Mouse (Mus musculus) forebrain, embryonic 11.5 days (tissue): ENCODE data around the gene Gm5431. TPM values are rescaled to one million over a fixed set of nuclear protein-coding genes. Genes with fewer than 3 reads are reported as not detected.
"Not testable (repeated sequence)": the region's sequence is repeated elsewhere in the genome, so short reads cannot be mapped to it uniquely, and the experiment has no call there.

Source experiments
- ATAC-seq: fragments of 200-750 bp; cut with Nextera tagmentation; replicated peaks from 2 replicates; pipeline ENCODE4 v1.8.0; 2017; ENCODE audit warnings: moderate TSS enrichment; ENCODE audit not compliant: low FRiP score
- DNase-seq: peaks from one replicate; pipeline ENCODE4 v3.0.0-alpha.2; 2017; ENCODE audit warnings: low spot score
- H3K27ac ChIP-seq: fragments of 300-500 bp; sonication (generic); 2 replicates; pipeline ENCODE4 v1.5.1; 2014; ENCODE audit warnings: low read depth, low read length
- H3K27me3 ChIP-seq: fragments of 300-500 bp; sonication (generic); 2 replicates; pipeline ENCODE4 v1.6.1; 2014; ENCODE audit warnings: mild to moderate bottlenecking, low read length, mixed read lengths; ENCODE audit not compliant: control insufficient read depth, insufficient read depth
- H3K36me3 ChIP-seq: fragments of 300-500 bp; sonication (generic); 2 replicates; pipeline ENCODE4 v1.6.1; 2014; ENCODE audit warnings: mild to moderate bottlenecking, low read length, moderate library complexity, mixed read lengths; ENCODE audit not compliant: control insufficient read depth, insufficient read depth
- H3K4me1 ChIP-seq: fragments of 300-500 bp; sonication (generic); replicated peaks from 2 replicates; pipeline ENCODE4 v1.6.1; 2014; ENCODE audit warnings: low read length, mixed read lengths; ENCODE audit not compliant: control insufficient read depth, insufficient read depth
- H3K4me2 ChIP-seq: fragments of 300-500 bp; sonication (generic); 2 replicates; pipeline ENCODE4 v1.6.1; 2014; ENCODE audit warnings: low read depth, mild to moderate bottlenecking, low read length, moderate library complexity, mixed read lengths; ENCODE audit not compliant: severe bottlenecking
- H3K4me3 ChIP-seq: fragments of 300-500 bp; sonication (generic); 2 replicates; pipeline ENCODE4 v1.5.1; 2014; ENCODE audit warnings: low read depth, low read length
- H3K9ac ChIP-seq: fragments of 300-500 bp; sonication (generic); 2 replicates; pipeline ENCODE4 v1.6.1; 2014; ENCODE audit warnings: low read length
- H3K9me3 ChIP-seq: fragments of 300-500 bp; sonication (generic); 2 replicates; pipeline ENCODE4 v1.6.1; 2016; ENCODE audit warnings: low read length, mixed read lengths; ENCODE audit not compliant: control insufficient read depth
- WGBS: fragments of 180-500 bp; shearing (Covaris S2); extraction: QIAGEN DNeasy Blood & Tissue Kit; methylation state at CpG from one replicate; pipeline ENCODE4 v1.1.7; 2014; 5-methylcytosine and 5-hydroxymethylcytosine counted together
- polyA plus RNA-seq: library from polyadenylated mRNA; unstranded; fragments of >200 nt; fragmentation: Nextera tagmentation; extraction: Ambion mirVana; gene quantifications from 2 replicates; pipeline ENCODE4 v1.2.1, GENCODE M21; 2014

Gm5431 gene
- polyA plus RNA-seq, result 0.24 TPM in 1 of 2 replicates, not detected in the other

DNA sequence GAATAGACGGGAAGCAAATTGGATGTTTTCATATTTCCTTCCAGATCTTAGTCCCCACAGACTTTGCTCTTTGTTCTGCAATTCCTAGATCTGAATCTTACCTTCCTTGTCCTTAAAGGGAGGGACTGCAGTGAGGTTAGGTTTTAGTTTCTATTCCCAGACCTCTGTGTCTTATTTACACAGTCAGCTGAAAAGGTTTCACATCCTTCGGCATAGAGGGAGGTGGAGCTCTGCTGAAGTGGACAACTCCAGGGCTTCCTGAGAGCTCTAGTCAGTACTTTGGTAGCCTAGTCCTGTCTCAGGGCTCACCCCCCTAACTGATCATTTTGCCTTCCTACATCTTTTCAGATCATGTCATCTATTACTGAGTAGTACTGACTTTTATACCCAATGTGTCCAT is at the start of gene Gm5431:
Gene Gm5431 (minus strand): TSS at position 194 of the 400 bp plus-strand sequence.
- no peak within 1 kb of the TSS for H3K4me3 ChIP-seq
- no peaks in the 10 kb centered on the region for H3K4me1 ChIP-seq
- ATAC-seq (no peak), DNase-seq (no peak)
- no peak within 1 kb of the TSS for H3K9ac ChIP-seq
- no peaks in the 10 kb centered on the region for H3K9me3 ChIP-seq
- no peak within 1 kb of the TSS for H3K27ac ChIP-seq
- WGBS, result 72% methylated on average over 2 of the region's 2 CpGs
- H3K36me3 ChIP-seq, result no peaks in the 10 kb centered on the region
- H3K4me2 ChIP-seq, result no peak within 1 kb of the TSS
- no peaks in the 10 kb centered on the region for H3K27me3 ChIP-seq

DNA sequence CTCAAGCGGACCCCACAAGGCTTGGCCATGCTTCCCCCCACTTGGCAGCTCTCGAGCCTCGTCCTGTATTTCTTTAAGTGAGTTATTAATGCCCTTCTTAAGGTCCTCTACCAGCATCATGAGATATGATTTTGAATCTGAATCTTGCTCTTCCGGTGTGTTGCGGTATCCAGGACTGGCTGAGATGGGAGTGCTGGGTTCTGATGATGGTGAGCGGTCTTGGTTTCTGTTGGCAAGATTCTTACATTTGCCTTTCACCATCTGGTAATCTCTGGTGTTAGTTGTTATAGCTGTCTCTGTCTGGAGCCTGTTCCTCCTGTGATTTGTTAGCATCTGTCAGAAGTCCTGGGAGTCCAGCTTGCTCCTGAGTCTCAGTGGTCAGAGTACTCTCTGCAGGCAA is 44.1 kb upstream of the Gm5431 start, which contains the start of gene Psme2b:
Gene Psme2b (minus strand): TSS at position 101 of the 400 bp plus-strand sequence.
- not testable (repeated sequence) for H3K9ac ChIP-seq, H3K4me3 ChIP-seq, H3K4me2 ChIP-seq, H3K4me1 ChIP-seq, H3K27me3 ChIP-seq, H3K9me3 ChIP-seq, H3K36me3 ChIP-seq, ATAC-seq, DNase-seq, H3K27ac ChIP-seq
- WGBS, result 94% methylated on average over 6 of the region's 6 CpGs

DNA sequence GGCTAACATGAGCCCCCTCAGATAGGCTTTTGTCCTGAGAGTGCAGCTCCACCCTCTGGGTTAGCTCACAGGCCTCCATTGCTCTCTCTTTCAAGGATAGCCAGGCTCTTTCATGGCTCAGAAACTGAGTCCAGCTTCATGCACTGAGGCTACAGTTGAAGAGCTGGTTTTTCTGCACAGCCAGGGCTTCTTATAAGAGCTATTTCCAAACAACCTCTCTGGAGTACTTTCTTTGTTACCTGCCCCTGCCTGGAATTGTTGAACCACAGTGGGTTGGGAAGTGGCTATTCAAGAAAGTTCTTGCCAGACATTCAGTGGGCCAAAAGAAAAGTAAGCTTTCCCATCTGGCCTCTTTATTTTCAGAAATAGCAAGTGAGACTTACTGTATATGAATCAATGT is 37.3 kb upstream of the Gm5431 start:
- not testable (repeated sequence) for H3K27me3 ChIP-seq, H3K36me3 ChIP-seq, DNase-seq, H3K9ac ChIP-seq, H3K9me3 ChIP-seq, H3K4me1 ChIP-seq, H3K4me3 ChIP-seq, H3K27ac ChIP-seq, H3K4me2 ChIP-seq, ATAC-seq

DNA sequence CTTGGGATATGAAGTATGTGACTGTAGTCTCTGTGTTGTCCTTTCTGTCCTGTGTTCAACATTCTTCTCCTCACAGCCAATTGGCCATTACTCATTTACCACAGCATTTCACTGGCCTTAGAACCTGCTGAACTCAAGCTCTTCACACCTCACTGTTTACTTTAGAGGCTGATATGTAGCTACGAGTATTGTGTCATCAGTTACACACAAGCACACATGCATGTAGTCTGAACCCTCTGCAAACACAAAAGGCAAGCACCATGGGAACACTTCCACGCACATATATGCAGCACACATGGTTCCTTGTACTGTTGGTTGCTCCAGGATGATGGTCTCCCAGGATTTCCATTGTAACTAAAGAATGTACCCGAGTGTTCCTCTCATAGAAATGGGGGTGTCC is 33.3 kb upstream of the Gm5431 start:
- not testable (repeated sequence) for ATAC-seq

DNA sequence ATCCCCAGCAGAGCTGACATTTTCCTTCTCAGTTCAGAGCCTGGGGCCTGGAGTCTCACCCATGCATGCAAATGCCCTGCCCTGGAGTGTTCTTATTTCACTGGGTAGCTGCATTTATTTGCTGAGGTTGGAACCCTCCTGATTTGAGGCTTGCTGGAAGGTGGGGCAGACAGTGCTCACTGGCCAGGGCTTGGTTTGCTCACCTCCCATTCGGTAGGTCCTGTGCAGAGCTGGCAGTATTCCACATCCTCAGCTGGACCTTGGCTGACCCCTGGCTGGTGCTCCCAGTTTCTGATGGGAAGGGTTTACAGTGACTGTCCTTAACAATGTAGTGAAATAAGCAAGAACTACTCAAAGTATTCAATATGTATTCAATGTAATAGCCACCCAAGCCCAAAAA is 31.9 kb upstream of the Gm5431 start:
- not testable (repeated sequence) for H3K4me2 ChIP-seq, H3K9ac ChIP-seq, ATAC-seq, H3K4me1 ChIP-seq, H3K4me3 ChIP-seq, H3K36me3 ChIP-seq, H3K27ac ChIP-seq, H3K9me3 ChIP-seq, DNase-seq, H3K27me3 ChIP-seq
- 86% methylated on average over 1 of the region's 1 CpGs for WGBS

More for the DNA sequence above, 33.3 kb upstream of the Gm5431 start:
- not testable (repeated sequence) for H3K9ac ChIP-seq, H3K4me1 ChIP-seq, DNase-seq, H3K9me3 ChIP-seq, H3K36me3 ChIP-seq, H3K4me2 ChIP-seq, H3K4me3 ChIP-seq, H3K27me3 ChIP-seq, H3K27ac ChIP-seq
- WGBS, result no CpG with 5 or more reads among the region's 3 CpGs

DNA sequence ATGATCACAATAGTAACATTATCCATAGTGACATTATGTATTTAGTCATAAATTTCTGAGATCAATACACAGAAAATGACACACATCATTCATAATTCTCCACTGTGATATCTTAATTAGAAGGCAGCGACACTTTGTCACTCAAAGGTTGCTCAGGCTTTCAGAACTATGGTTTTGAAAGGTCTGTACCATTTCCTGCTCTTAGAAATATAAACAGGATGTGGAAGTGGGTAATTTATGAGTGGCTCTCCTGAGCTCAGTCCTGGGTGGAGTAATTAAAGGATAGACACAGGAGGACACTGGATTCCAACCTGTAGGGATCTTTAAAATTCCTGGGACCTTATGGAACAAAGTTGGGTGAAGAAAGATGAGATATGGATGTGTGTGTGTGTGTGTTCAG is 31.4 kb upstream of the Gm5431 start:
- 78% methylated on average over 1 of the region's 1 CpGs for WGBS
- not testable (repeated sequence) for DNase-seq, H3K36me3 ChIP-seq, H3K4me1 ChIP-seq, H3K9ac ChIP-seq, H3K27ac ChIP-seq, H3K4me2 ChIP-seq, H3K9me3 ChIP-seq, H3K27me3 ChIP-seq, H3K4me3 ChIP-seq, ATAC-seq

DNA sequence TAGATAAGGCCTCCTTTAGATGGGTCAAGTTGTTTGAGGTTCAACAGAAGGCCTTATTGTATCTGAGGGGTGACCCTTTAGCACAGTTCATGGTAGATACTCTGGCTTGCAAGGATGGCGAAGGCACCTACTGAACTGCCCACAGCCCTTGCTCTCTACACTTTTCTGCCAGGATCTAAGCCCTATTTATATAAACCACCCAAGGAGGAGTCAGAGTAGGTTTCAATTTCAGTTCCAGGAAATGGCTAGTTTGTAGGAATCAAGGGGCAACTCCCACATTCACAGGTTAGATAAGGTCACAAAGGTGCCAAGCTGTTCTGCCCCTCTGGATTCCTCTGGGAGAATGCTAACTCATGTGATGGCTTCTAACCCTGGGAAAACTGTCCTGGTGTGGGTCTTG is 26.1 kb upstream of the Gm5431 start:
- H3K27me3 ChIP-seq, H3K36me3 ChIP-seq, H3K9me3 ChIP-seq, H3K4me2 ChIP-seq, DNase-seq, H3K4me3 ChIP-seq, ATAC-seq, H3K4me1 ChIP-seq, H3K9ac ChIP-seq, H3K27ac ChIP-seq: not testable (repeated sequence)
- WGBS, result 94% methylated on average over 1 of the region's 1 CpGs

DNA sequence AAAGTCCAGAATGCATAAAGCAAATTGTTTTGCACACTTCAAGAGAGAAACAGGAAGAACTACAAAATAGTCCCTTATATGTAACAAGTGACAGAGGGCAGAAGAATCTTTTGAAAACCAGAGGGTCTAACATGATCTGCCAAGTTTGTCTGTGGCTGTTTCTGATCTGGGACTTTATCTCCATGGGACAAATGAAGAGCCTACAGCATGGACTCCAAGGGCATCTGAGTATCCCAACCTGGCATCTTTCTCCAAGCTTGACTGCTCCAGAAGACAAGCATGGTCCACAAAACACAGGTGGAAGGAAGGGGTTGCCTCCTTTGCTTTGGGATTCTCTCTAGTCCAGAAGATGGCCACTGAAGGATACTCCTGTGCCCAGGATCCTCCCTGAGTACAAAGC is 24.4 kb upstream of the Gm5431 start:
- H3K27ac ChIP-seq, ATAC-seq, H3K4me1 ChIP-seq, H3K27me3 ChIP-seq, DNase-seq, H3K4me3 ChIP-seq, H3K4me2 ChIP-seq, H3K9ac ChIP-seq, H3K36me3 ChIP-seq, H3K9me3 ChIP-seq: not testable (repeated sequence)

DNA sequence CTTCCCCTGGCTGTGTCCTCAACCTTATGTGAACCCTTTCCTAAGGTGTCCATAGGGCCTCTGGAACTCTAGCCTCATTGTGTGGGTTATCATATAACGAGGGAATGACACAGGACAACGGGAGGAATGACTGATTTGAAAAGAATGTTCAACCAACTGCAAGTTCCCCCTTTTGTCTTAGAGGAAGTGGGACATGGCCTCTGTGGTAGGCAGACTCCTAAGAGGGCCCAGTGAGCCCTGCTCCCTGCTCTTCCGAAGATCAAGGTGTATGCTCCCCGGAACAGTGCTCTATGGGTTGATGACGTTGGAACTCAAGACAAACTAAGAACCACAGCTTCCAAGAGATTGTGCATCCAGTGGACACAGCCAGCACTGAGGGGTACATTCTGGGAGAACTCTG is 21.8 kb upstream of the Gm5431 start:
- H3K9me3 ChIP-seq, H3K36me3 ChIP-seq, H3K4me3 ChIP-seq, H3K4me2 ChIP-seq, H3K9ac ChIP-seq, H3K27ac ChIP-seq, ATAC-seq, H3K27me3 ChIP-seq, H3K4me1 ChIP-seq, DNase-seq: not testable (repeated sequence)
- 78% methylated on average over 5 of the region's 5 CpGs for whole genome bisulfite sequencing
